Mouse (Mus musculus) limb, embryonic 11.5 days (tissue): ENCODE measurements around the gene Snx22. TPM values are rescaled to one million over a fixed set of nuclear protein-coding genes. Genes with fewer than 3 reads are reported as not detected.

Experiments used
- ATAC-seq: fragments of 200-750 bp; cut with Nextera tagmentation; 2 replicates; pipeline ENCODE4 v1.8.0; 2017; ENCODE audit warnings: low read depth; ENCODE audit not compliant: insufficient number of reproducible peaks, low FRiP score, low TSS enrichment
- DNase-seq: peaks from one replicate; pipeline ENCODE4 v3.0.0-alpha.2; 2015; ENCODE audit warnings: low spot score
- H3K27ac ChIP-seq: fragments of 300-500 bp; sonication (generic); replicated peaks from 2 replicates; pipeline ENCODE4 v1.5.1; 2014; ENCODE audit warnings: low read depth, mild to moderate bottlenecking, low read length
- H3K27me3 ChIP-seq: fragments of 300-500 bp; sonication (generic); 2 replicates; pipeline ENCODE4 v1.6.1; 2014; ENCODE audit warnings: mild to moderate bottlenecking, low read length, mixed read lengths; ENCODE audit not compliant: control insufficient read depth, insufficient read depth
- H3K36me3 ChIP-seq: fragments of 300-500 bp; sonication (generic); 2 replicates; pipeline ENCODE4 v1.6.1; 2014; ENCODE audit warnings: mild to moderate bottlenecking, low read length, moderate library complexity, mixed read lengths; ENCODE audit not compliant: control insufficient read depth, insufficient read depth
- H3K4me1 ChIP-seq: fragments of 300-500 bp; sonication (generic); 2 replicates; pipeline ENCODE4 v1.6.1; 2014; ENCODE audit warnings: low read length, mixed read lengths; ENCODE audit not compliant: control insufficient read depth, insufficient read depth
- H3K4me2 ChIP-seq: fragments of 300-500 bp; sonication (generic); 2 replicates; pipeline ENCODE4 v1.6.1; 2014; ENCODE audit warnings: low read depth, mild to moderate bottlenecking, moderate library complexity; ENCODE audit not compliant: severe bottlenecking
- H3K4me3 ChIP-seq: fragments of 300-500 bp; sonication (generic); 2 replicates; pipeline ENCODE4 v1.5.1; 2014; ENCODE audit warnings: low read depth, low read length
- H3K9ac ChIP-seq: fragments of 300-500 bp; sonication (generic); 2 replicates; pipeline ENCODE4 v1.6.1; 2014; ENCODE audit warnings: mild to moderate bottlenecking, low read length
- H3K9me3 ChIP-seq: fragments of 300-500 bp; sonication (generic); 2 replicates; pipeline ENCODE4 v1.6.1; 2016; ENCODE audit warnings: low read length; ENCODE audit not compliant: control insufficient read depth
- WGBS: fragments of 180-500 bp; shearing (Covaris S2); extraction: QIAGEN DNeasy Blood & Tissue Kit; methylation state at CpG from one replicate; pipeline ENCODE4 v1.1.7; 2014; 5-methylcytosine and 5-hydroxymethylcytosine counted together
- polyA plus RNA-seq: library from polyadenylated mRNA; unstranded; fragments of >200 nt; fragmentation: Nextera tagmentation; extraction: Ambion mirVana; gene quantifications from 2 replicates; pipeline ENCODE4 v1.2.1, GENCODE M21; 2014

Snx22 gene
- polyA plus RNA-seq, 1 experiment from 2014 or later, result 2.9 TPM

DNA sequence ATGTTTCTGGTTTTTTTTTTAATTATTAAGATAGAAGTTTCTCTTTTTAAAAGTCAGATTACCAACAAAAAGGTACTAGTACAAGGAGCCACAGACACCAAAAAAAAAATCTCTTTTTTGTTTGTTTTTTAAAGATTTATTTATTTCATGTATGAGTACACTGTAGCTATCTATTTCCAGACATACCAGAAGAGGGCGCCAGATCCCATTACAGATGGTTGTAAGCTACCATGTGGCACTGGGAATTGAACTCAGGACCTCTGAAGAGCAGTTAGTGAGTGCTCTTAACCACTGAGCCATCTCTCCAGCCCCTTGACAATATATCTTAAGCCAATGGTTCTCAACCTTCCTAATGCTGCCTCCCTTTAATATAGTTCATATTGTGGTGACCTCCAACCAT is 15.9 kb downstream of the Snx22 start:
- no peaks in the 10 kb centered on the region for H3K4me1 ChIP-seq
- no peak for DNase-seq
- no peak overlapping the region for H3K9ac ChIP-seq
- no peak overlapping the region for H3K27ac ChIP-seq
- no peak overlapping the region for H3K4me2 ChIP-seq
- no peak for ATAC-seq
- WGBS, result 43% methylated on average over 1 of the region's 1 CpGs
- H3K27me3 ChIP-seq, result no peaks in the 10 kb centered on the region
- H3K4me3 ChIP-seq, result no peak overlapping the region
- no peaks in the 10 kb centered on the region for H3K36me3 ChIP-seq
- H3K9me3 ChIP-seq, result no peaks in the 10 kb centered on the region; the same call in 1 of the 2 replicates

GRCm38 (mm10) chr9:66052731-66053130 is 16.8 kb downstream of the Snx22 start:
- Histone ChIP-seq H3K4me2 (no peak overlapping the region), H3K9ac (no peak overlapping the region), H3K36me3 (no peaks in the 10 kb centered on the region), H3K27me3 (no peaks in the 10 kb centered on the region), H3K27ac (no peak overlapping the region), H3K9me3 (no peaks in the 10 kb centered on the region; the same call in 1 of the 2 replicates), H3K4me1 (no peaks in the 10 kb centered on the region), H3K4me3 (no peak overlapping the region)
- no peak for ATAC-seq
- 84% methylated on average over 1 of the region's 1 CpGs for WGBS
- DNase-seq, result no peak

GRCm38 (mm10) chr9:66051493-66051892 is 18.0 kb downstream of the Snx22 start:
- Histone ChIP-seq H3K9ac (no peak overlapping the region), H3K4me3 (no peak overlapping the region), H3K27ac (no peak overlapping the region), H3K36me3 (no peaks in the 10 kb centered on the region), H3K4me2 (no peak overlapping the region), H3K27me3 (no peaks in the 10 kb centered on the region), H3K4me1 (no peaks in the 10 kb centered on the region), H3K9me3 (no peaks in the 10 kb centered on the region; the same call in 1 of the 2 replicates)
- DNase-seq, result no peak
- ATAC-seq, result no peak
- WGBS, result 81% methylated on average over 4 of the region's 4 CpGs

- H3K9me3 ChIP-seq, result no peaks in the 10 kb centered on the region; the same call in 1 of the 2 replicates
- ATAC-seq, result no peak
- no peak for DNase-seq
- H3K27me3 ChIP-seq, result no peaks in the 10 kb centered on the region
- H3K4me3 ChIP-seq, result no peak overlapping the region
- no peak overlapping the region for H3K4me2 ChIP-seq
- H3K36me3 ChIP-seq, result no peaks in the 10 kb centered on the region
- no peak overlapping the region for H3K9ac ChIP-seq
- no peak overlapping the region for H3K27ac ChIP-seq
- H3K4me1 ChIP-seq, result no peaks in the 10 kb centered on the region
- WGBS, result 74% methylated on average over 6 of the region's 6 CpGs
Observed at GRCm38 (mm10) chr9:66049931-66050601, 19.5 kb downstream of the Snx22 start.

GRCm38 (mm10) chr9:66043241-66043640 is 26.3 kb downstream of the Snx22 start:
- Histone ChIP-seq H3K27ac (no peak overlapping the region), H3K9me3 (no peaks in the 10 kb centered on the region), H3K4me3 (no peak overlapping the region), H3K36me3 (no peaks in the 10 kb centered on the region), H3K4me1 (no peaks in the 10 kb centered on the region), H3K4me2 (no peak overlapping the region), H3K9ac (no peak overlapping the region), H3K27me3 (no peaks in the 10 kb centered on the region)
- DNase-seq (no peak), ATAC-seq (no peak)
- WGBS, result over 99% methylated on average over 3 of the region's 3 CpGs

DNA sequence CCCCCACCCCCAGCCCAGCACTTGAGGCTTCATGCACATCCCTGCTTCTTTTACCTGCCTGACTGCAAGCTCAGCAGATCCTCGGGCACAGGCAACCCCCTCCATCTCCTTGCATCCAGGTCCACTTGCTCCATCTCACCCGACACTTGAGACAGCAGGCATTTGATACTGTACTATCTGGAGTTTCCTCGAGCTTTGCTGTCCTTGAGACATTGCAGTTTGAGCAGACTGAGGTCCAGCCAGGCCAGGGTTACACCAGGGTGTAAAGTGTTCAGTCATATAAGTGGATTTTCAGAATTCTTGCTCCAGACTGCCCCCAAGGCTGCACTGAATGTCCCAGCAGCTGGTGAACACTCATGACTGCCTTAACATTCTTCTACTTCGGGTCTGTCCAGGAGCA is 27.2 kb downstream of the Snx22 start:
- WGBS, result 85% methylated on average over 4 of the region's 4 CpGs
- ATAC-seq (no peak), DNase-seq (no peak)
- no peak overlapping the region for H3K4me3 ChIP-seq
- H3K9ac ChIP-seq, result no peak overlapping the region
- H3K4me2 ChIP-seq, result no peak overlapping the region
- no peaks in the 10 kb centered on the region for H3K4me1 ChIP-seq
- no peak overlapping the region for H3K27ac ChIP-seq
- no peaks in the 10 kb centered on the region for H3K27me3 ChIP-seq
- H3K36me3 ChIP-seq, result no peaks in the 10 kb centered on the region
- no peaks in the 10 kb centered on the region for H3K9me3 ChIP-seq

DNA sequence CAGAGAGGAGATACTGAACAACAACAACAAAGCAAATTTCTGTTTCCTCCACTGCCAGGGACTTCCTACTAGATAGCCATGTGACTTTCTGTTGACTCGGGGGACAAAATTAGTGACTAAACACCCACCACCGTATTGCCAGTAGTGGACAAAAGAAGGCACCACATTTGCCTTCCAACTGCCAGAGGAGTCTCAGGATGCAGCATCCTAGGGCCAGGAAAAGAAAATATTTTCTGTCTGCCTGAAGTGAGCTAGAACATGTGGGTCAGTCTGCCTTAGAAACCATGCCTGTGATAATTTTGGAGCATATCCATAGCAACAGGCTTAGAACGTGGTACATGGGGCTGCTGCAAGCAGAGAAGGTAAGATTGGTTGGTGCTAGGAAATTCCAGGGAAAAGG is 28.7 kb downstream of the Snx22 start:
- no peaks in the 10 kb centered on the region for H3K4me1 ChIP-seq

GRCm38 (mm10) chr9:66039290-66039689 is 30.2 kb downstream of the Snx22 start:
- Histone ChIP-seq H3K36me3 (no peaks in the 10 kb centered on the region), H3K27ac (no peak overlapping the region), H3K9me3 (no peaks in the 10 kb centered on the region), H3K9ac (no peak overlapping the region), H3K4me1 (no peaks in the 10 kb centered on the region), H3K4me2 (no peak overlapping the region), H3K27me3 (no peaks in the 10 kb centered on the region), H3K4me3 (no peak overlapping the region)
- ATAC-seq (no peak), DNase-seq (no peak)
- WGBS, result 82% methylated on average over 4 of the region's 4 CpGs

More for the DNA sequence above, 28.7 kb downstream of the Snx22 start:
- DNase-seq (no peak), ATAC-seq (no peak)
- Histone ChIP-seq H3K4me2 (no peak overlapping the region), H3K27ac (no peak overlapping the region), H3K4me3 (no peak overlapping the region), H3K27me3 (no peaks in the 10 kb centered on the region), H3K9ac (no peak overlapping the region), H3K36me3 (no peaks in the 10 kb centered on the region), H3K9me3 (no peaks in the 10 kb centered on the region)
- WGBS, result 85% methylated on average over 3 of the region's 3 CpGs

- no peak overlapping the region for H3K4me3 ChIP-seq
- H3K4me1 ChIP-seq, result no peaks in the 10 kb centered on the region
- no peaks in the 10 kb centered on the region for H3K9me3 ChIP-seq
- no peak for DNase-seq
- WGBS, result 91% methylated on average over 4 of the region's 4 CpGs
- H3K27me3 ChIP-seq, result no peaks in the 10 kb centered on the region
- no peak overlapping the region for H3K9ac ChIP-seq
- ATAC-seq, result no peak
- no peaks in the 10 kb centered on the region for H3K36me3 ChIP-seq
- no peak overlapping the region for H3K4me2 ChIP-seq
- H3K27ac ChIP-seq, result no peak overlapping the region
Observed at GRCm38 (mm10) chr9:66038581-66038980, 30.9 kb downstream of the Snx22 start.
